Mouse (Mus musculus): ENCODE results near the gene Hdac4.

Gene Hdac4

DNA sequence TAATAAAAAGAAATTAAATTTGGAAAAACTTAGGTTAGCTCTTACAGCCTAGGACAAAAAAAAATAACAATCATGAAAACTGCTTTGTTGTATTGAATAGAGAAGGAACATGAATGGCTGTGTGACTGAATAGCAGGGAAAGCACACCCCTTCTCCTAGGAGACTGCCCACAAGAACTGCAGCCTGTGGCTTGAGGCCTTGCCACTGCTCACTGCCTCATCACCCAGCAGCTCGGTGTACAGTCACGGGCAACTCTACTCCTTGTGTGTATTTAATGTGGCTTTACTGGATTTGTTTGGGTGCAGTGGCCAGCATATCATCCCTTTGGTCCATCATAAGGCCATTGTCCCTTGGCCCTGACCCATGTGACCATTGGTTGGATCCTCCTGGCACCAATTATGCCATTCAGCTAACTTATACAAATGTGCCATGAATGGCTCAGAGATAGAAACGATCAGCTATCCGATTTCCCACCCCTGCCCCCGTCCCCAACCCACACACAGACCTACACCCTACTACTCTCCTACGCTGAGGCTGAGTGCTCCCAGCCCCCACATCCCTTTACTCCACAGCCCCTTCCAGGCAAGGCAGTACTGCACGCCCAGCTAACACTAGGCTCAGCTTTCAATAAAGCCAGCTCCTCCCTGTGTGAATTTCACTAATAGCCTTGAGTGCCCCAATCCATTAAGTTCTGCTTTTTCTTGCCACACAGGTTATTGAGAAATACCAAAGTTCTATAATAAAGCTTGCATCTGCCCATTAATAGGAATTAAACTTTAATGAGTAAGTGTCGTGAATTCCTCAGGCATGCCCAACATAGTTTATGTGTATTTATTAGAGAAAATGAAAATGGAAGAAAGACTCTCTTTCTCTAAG is 134.1 kb downstream of the Hdac4 start:
- DNase-seq (ENCODE audit: low spot score): no peak

DNA sequence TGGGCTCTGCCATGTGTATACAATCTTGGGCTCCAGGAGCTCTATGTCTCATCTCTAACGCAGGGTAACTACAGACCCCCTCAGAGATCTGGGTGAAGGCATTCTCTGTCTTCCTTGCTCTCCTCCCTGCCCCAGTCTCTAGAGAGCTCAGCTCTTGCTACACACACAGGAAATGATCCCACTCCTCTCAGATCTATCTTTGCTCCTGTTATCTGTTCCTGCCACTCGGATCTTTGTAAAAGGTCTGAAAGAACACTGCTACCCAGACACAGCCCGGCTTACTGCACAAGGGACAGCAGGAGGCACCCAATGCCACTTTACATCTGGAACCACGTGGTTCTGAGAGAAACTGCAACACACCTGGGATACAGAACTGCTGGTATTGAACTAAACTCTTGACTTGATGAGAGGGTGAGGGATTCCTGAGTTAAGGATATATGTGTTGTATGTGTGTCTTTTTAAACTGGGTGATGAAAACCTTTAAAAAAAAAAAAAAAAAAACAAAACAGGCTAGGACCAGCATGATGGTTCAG is 134.9 kb downstream of the Hdac4 start:
- DNase-seq (ENCODE audit: low spot score): no peak

- DNase-seq (ENCODE audit: low spot score): no peak
These were observed 135.9 kb downstream of the Hdac4 start for GRCm38 (mm10) chr1:92059571-92059970.

- DNase-seq (ENCODE audit: low spot score): no peak
These were observed 136.6 kb downstream of the Hdac4 start for GRCm38 (mm10) chr1:92058731-92059425.

DNA sequence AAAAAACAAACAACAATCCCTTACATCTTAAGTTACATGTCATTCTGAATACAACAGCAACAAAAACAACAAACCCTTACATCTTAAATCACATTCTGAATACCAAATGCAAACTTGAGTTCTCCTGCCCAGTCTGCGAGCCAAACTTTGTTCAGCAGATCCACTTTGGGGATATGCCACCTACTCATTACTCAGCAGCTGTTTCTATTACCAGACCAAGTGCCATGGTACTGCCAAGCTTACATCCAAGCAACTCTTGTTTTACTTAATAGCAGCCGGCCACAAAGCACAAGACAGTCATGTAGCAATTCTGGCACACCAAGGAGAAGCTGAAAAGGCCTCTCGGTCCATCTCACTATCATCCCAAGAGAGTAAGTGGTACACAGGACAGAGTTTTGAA is 138.4 kb downstream of the Hdac4 start:
- no peak for DNase-seq (ENCODE audit: low spot score)

DNA sequence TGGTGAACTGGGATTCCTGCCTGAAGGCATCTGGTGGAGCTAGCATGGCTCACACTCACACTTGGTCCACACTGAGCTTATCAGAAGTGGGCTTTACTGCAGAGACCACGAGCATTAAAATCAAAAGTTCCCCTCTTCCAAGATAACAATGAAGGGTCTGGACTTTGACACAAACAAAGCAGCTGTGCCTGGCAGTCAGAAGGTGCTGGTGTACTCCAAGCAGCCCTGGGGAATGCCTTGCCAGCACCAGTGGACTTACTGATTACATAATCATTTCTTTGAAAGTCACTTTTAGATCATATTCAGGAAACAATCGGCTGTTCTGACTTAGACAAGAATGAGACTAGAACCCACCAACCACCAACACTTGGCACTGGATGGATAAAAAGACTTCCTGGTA is 140.3 kb downstream of the Hdac4 start:
- DNase-seq (ENCODE audit: low spot score): no peak

DNA sequence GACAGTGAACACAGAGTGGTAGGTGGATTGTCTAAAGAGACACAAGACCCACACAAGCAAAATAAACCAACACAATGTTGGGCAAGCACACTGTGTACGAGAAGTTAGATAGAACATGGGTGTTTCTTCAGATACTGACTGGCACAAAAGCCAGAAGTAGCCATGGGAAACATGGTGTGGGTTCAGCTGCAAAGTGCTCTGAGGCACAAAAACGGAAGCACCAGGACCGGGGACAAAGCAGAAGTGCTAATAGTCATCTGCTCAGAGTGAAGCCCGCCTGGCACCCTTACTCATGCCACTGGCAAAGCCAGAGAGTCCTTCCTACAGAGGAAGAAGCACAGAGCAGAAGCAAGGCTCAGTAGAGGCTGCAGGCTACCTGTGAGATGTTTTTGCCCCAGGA is 143.3 kb downstream of the Hdac4 start:
- no peak for DNase-seq (ENCODE audit: low spot score)

GRCm38 (mm10) chr1:92051489-92052062 is 143.9 kb downstream of the Hdac4 start:
- DNase-seq (ENCODE audit: low spot score): no peak

GRCm38 (mm10) chr1:92050992-92051391 is 144.5 kb downstream of the Hdac4 start:
- no peak for DNase-seq (ENCODE audit: low spot score)

DNA sequence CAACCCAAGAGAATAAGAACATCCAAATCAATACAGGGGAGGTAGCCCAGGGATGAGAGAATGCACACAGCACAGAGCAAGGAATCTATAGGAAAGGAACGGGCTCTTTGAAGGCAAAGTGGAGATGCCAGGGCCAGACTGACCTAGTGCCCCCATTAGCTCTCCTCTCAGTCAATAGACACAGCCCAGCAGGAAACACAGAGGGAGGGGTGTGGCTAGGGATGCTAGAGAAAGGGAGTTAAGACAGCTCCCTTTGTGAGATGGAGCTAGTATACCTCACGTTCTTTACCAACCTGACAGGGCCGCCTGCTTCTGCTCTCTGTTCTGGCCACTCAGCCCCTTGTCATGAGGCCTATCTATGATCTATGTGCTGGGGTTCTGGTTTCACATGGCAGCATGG is 144.9 kb downstream of the Hdac4 start:
- DNase-seq (ENCODE audit: low spot score): no peak

GRCm38 (mm10) chr1:92048415-92049354 is 146.8 kb downstream of the Hdac4 start:
- peak; percentile 21 for DNase-seq (ENCODE audit: low spot score)

GRCm38 (mm10) chr1:92045671-92046070 is 149.8 kb downstream of the Hdac4 start:
- no peak for DNase-seq (ENCODE audit: low spot score)

DNA sequence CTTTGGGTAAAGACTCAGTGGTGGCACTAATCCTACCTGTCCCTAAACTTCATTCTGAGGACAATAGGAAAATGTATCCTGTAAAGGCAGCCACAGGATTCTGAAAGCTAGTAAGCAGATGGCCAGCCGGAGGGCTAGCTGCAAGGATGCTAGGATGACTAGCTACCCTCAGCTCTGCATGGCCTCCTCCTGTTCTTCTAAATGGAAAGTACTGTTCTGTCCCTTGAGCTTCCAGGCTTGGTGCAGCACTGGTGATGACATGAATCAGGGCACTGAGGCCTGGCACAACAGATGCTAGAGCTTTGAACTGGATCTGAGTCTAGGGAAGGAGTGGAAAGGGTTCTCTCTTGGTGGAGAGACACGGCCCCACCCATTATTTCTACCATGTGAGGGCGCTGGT is 150.6 kb downstream of the Hdac4 start:
- no peak for DNase-seq (ENCODE audit: low spot score)

GRCm38 (mm10) chr1:92043989-92044388 is 151.5 kb downstream of the Hdac4 start:
- DNase-seq (ENCODE audit: low spot score): no peak

GRCm38 (mm10) chr1:92042126-92042525 is 153.4 kb downstream of the Hdac4 start:
- no peak for DNase-seq (ENCODE audit: low spot score)

DNA sequence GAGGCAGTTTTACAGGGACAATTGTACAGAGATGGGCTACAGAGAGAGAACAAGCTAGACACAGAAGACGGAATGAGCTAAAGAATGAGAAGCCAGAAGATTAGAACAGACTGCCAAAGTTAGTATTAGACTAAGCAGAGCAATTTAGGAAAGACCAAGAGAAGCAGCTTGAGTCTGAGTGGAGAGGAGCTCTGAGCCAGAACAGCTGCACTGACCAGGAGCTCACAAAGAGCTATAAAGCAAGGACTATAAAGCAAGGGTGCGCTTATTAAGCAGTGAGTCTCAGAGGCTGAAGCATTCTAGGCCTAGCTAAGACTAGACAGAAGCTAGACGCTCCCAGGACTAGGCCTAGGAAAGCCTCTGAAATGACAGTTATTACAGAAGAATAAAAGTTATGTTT is 154.2 kb downstream of the Hdac4 start:
- no peak for DNase-seq (ENCODE audit: low spot score)

DNA sequence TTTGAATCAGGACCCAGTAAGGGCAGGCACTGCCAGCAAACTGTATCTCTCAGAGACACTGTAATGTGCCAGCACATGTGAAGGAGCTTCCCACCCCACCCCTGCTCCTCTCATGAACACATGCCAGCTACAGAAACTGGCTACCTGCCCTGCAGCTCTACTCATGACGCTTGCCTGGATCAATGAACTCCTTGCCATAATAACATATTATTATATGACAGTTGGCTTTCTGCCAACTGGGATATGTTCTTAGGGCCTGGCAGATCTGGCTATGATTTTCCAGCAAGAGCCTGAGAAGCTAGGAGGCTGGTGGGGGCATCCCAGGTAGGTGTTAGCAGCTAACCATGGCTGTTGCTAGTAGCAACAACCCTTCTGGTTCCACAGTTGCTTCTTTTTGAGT is 156.8 kb downstream of the Hdac4 start:
- DNase-seq (ENCODE audit: low spot score): no peak

GRCm38 (mm10) chr1:92037039-92037438 is 158.5 kb downstream of the Hdac4 start:
- DNase-seq (ENCODE audit: low spot score): no peak

DNA sequence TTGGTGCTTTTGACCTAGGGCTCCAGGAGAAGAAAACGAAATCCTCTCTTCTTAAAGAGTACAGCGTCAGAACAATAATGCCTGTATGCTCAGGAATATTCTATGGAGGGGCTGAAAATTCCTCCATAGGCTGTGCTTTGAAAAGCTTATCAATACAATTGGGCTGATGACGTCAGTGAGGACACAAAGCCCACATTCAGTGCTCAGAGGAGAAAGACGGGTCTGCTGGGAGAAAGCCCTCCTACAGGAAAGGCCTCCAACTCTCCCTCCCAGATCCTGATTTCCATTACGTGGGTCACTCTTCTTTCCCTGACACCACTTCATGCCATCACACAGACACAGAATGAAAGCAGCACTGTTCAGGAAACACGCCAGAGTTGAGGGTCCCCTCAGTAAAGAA is 159.7 kb downstream of the Hdac4 start:
- DNase-seq (ENCODE audit: low spot score): no peak

GRCm38 (mm10) chr1:92034247-92034646 is 161.3 kb downstream of the Hdac4 start:
- DNase-seq (ENCODE audit: low spot score): no peak

- DNase-seq (ENCODE audit: low spot score): no peak
These were observed 162.0 kb downstream of the Hdac4 start for GRCm38 (mm10) chr1:92033463-92033862.

DNA sequence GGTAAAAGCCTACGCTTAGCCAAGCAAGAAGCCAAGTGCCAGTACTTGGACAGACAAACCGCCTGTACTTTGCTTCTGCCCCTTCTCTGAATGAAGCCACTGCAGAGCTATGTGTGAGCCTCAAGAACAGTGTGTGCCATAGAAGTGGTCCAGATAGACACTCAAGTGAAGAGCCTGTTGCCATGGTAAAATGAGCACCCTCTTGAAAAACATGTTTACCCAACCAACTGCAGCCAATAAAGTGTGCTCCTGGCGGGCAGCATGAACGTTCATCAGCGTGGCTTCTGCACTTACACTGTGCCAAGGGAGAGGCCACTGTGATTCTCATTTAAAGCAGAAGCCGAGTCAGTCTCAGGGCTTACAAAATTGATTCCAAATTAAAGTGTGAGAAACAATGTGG is 165.0 kb downstream of the Hdac4 start:
- no peak for DNase-seq (ENCODE audit: low spot score)
